ENCODE assay signal across 12 mouse cellular contexts in genomic region chr6:43292041-43292440, GRCm38 (mm10). TPM values are rescaled to one million over a fixed set of nuclear protein-coding genes. Genes with fewer than 3 reads are reported as not detected.
A peak's percentile ranks its signal among the peaks of the same experiment; 100 is the strongest.
DNase-seq lines count a peak whose midpoint lies in the region; ATAC-seq and TF ChIP-seq lines count a peak whose summit lies in the region.
"Had no signal": no experiment of that assay in that cellular context is flagged by ENCODE, and none has a peak within 500 bp of the region (broad histone marks: within the 10 kb centered on the region; RNA-seq: fewer than 3 reads in every experiment).

No protein-coding gene starts in this region.

- DNase-seq in lung, embryonic 14.5 days: peak; percentile 14
- no peak for DNase-seq in lung, postnatal 4 days
- no peak for DNase-seq in forebrain, postnatal 0 days
- no peak for DNase-seq in hindbrain, embryonic 14.5 days (ENCODE audit: low spot score)
- DNase-seq: gastrocnemius, postnatal 36 days had no signal

- peaks cover 30% of the 10 kb centered on the region for H3K36me3 ChIP-seq in lung, embryonic 14.5 days (ENCODE audit: insufficient read depth)
- peaks cover 29% of the 10 kb centered on the region for H3K36me3 ChIP-seq in kidney, embryonic 16.5 days (ENCODE audit: insufficient read depth, low read length)
- H3K36me3 ChIP-seq in stomach, embryonic 16.5 days (ENCODE audit: control insufficient read depth, insufficient read depth, low read length): peaks cover 13% of the 10 kb centered on the region
- no peaks in the 10 kb centered on the region for H3K36me3 ChIP-seq in forebrain, postnatal 0 days (ENCODE audit: insufficient read depth)
- H3K36me3 ChIP-seq in hindbrain, embryonic 14.5 days (replicated peaks; ENCODE audit: control insufficient read depth, insufficient read depth): no peaks in the 10 kb centered on the region

- H3K4me1 ChIP-seq in lung, embryonic 14.5 days (ENCODE audit: insufficient read depth): peaks cover 14% of the 10 kb centered on the region
- H3K4me1 ChIP-seq in embryonic fibroblast, embryonic 13.5 days (ENCODE audit: control insufficient read depth, insufficient read depth, low read length): peaks cover 25% of the 10 kb centered on the region
- H3K4me1 ChIP-seq in kidney, embryonic 16.5 days (ENCODE audit: insufficient read depth, low read length): peaks cover 15% of the 10 kb centered on the region
- H3K4me1 ChIP-seq in stomach, embryonic 16.5 days (ENCODE audit: control insufficient read depth, insufficient read depth, low read length): peaks cover 15% of the 10 kb centered on the region
- H3K4me1 ChIP-seq in forebrain, postnatal 0 days (ENCODE audit: insufficient read depth): no peaks in the 10 kb centered on the region
- H3K4me1 ChIP-seq in hindbrain, embryonic 14.5 days (replicated peaks; ENCODE audit: control insufficient read depth, insufficient read depth, low read length): 0 out of 2 replicates have a peak, but pooled peaks cover 4% of the 10 kb centered on the region
- H3K4me1 ChIP-seq: hindbrain, embryonic 10.5 days had no signal

- no peak overlapping the region for H3K4me3 ChIP-seq in lung, embryonic 14.5 days (ENCODE audit: low read depth, low read length)
- H3K4me3 ChIP-seq in embryonic fibroblast, embryonic 13.5 days (ENCODE audit: insufficient read depth, low read length): no peak overlapping the region
- no peak overlapping the region for H3K4me3 ChIP-seq in kidney, embryonic 16.5 days (ENCODE audit: low read length)
- H3K4me3 ChIP-seq in stomach, embryonic 16.5 days (replicated peaks; ENCODE audit: low read length): no peak overlapping the region
- no peak overlapping the region for H3K4me3 ChIP-seq in forebrain, postnatal 0 days (ENCODE audit: low read depth, low read length)
- H3K4me3 ChIP-seq in hindbrain, embryonic 14.5 days (replicated peaks; ENCODE audit: low read length): no peak overlapping the region
- H3K4me3 ChIP-seq: hindbrain, embryonic 10.5 days had no signal

- no peak for TF ChIP-seq CTCF in lung, embryonic 14.5 days (IDR thresholded peaks at IDR 0.05; ENCODE audit: low read depth)
- TF ChIP-seq CTCF in embryonic fibroblast, embryonic 13.5 days (IDR thresholded peaks at IDR 0.05; ENCODE audit: borderline replicate concordance, insufficient read depth, low read length): no peak
- TF ChIP-seq CTCF in forebrain, postnatal 0 days (IDR thresholded peaks at IDR 0.05; ENCODE audit: low read depth): no peak

- no peaks in the 10 kb centered on the region for H3K9me3 ChIP-seq in lung, embryonic 14.5 days (ENCODE audit: low read depth, low read length)
- H3K9me3 ChIP-seq in kidney, embryonic 16.5 days (ENCODE audit: low read length): no peaks in the 10 kb centered on the region
- no peaks in the 10 kb centered on the region for H3K9me3 ChIP-seq in stomach, embryonic 16.5 days (replicated peaks; ENCODE audit: control insufficient read depth, low read length)
- no peaks in the 10 kb centered on the region for H3K9me3 ChIP-seq in forebrain, postnatal 0 days (ENCODE audit: low read length)
- no peaks in the 10 kb centered on the region for H3K9me3 ChIP-seq in hindbrain, embryonic 14.5 days (ENCODE audit: control insufficient read depth, low read length)
- H3K9me3 ChIP-seq: hindbrain, embryonic 10.5 days had no signal

- peak overlapping the region; percentile 79; the same call in 1 of the 2 replicates for H3K27ac ChIP-seq in lung, embryonic 14.5 days (ENCODE audit: low read depth)
- peak overlapping the region; percentile 72 for H3K27ac ChIP-seq in embryonic fibroblast, embryonic 13.5 days (ENCODE audit: insufficient read depth, low read length)
- peak overlapping the region; percentile 41; the same call in 1 of the 2 replicates for H3K27ac ChIP-seq in kidney, embryonic 16.5 days (ENCODE audit: low read length)
- H3K27ac ChIP-seq in stomach, embryonic 16.5 days (ENCODE audit: low read length): peak overlapping the region; percentile 54; the same call in 1 of the 2 replicates
- no peak overlapping the region for H3K27ac ChIP-seq in forebrain, postnatal 0 days (ENCODE audit: low read depth, low read length)
- no peak overlapping the region for H3K27ac ChIP-seq in hindbrain, embryonic 14.5 days
- H3K27ac ChIP-seq: hindbrain, embryonic 10.5 days; liver, embryonic 14.5 days had no signal

- no peaks in the 10 kb centered on the region for H3K27me3 ChIP-seq in lung, embryonic 14.5 days (ENCODE audit: insufficient read depth, low read length)
- no peaks in the 10 kb centered on the region for H3K27me3 ChIP-seq in kidney, embryonic 16.5 days (ENCODE audit: insufficient read depth, low read length)
- H3K27me3 ChIP-seq in stomach, embryonic 16.5 days (ENCODE audit: control insufficient read depth, insufficient read depth, low read length): no peaks in the 10 kb centered on the region
- no peaks in the 10 kb centered on the region for H3K27me3 ChIP-seq in forebrain, postnatal 0 days (ENCODE audit: insufficient read depth, low read length)
- no peaks in the 10 kb centered on the region for H3K27me3 ChIP-seq in hindbrain, embryonic 14.5 days (ENCODE audit: control insufficient read depth, insufficient read depth, low read length)

- no peak overlapping the region for H3K9ac ChIP-seq in lung, embryonic 14.5 days
- H3K9ac ChIP-seq in kidney, embryonic 16.5 days (replicated peaks; ENCODE audit: low read length): no peak overlapping the region
- H3K9ac ChIP-seq in stomach, embryonic 16.5 days (ENCODE audit: low read length): no peak overlapping the region
- no peak overlapping the region for H3K9ac ChIP-seq in forebrain, postnatal 0 days
- no peak overlapping the region for H3K9ac ChIP-seq in hindbrain, embryonic 14.5 days
- H3K9ac ChIP-seq: liver, embryonic 14.5 days had no signal

- WGBS in lung, embryonic 14.5 days: 40% methylated on average over 3 of the region's 3 CpGs
- WGBS in kidney, embryonic 16.5 days: 77% methylated on average over 3 of the region's 3 CpGs
- WGBS in stomach, embryonic 16.5 days: 49% methylated on average over 3 of the region's 3 CpGs
- 82% methylated on average over 3 of the region's 3 CpGs for WGBS in forebrain, postnatal 0 days
- 86% methylated on average over 3 of the region's 3 CpGs for WGBS in hindbrain, embryonic 14.5 days

- ATAC-seq in lung, embryonic 14.5 days (ENCODE audit: insufficient read depth): no peak
- no peak for ATAC-seq in kidney, embryonic 16.5 days (ENCODE audit: low FRiP score, low TSS enrichment)
- peak; percentile 46; the same call in 1 of the 2 replicates for ATAC-seq in stomach, embryonic 16.5 days (ENCODE audit: insufficient read depth, low FRiP score)
- no peak for ATAC-seq in forebrain, postnatal 0 days
- ATAC-seq in hindbrain, embryonic 14.5 days (ENCODE audit: low FRiP score): no peak

- no peak overlapping the region for H3K4me2 ChIP-seq in lung, embryonic 14.5 days
- no peak overlapping the region for H3K4me2 ChIP-seq in kidney, embryonic 16.5 days (replicated peaks; ENCODE audit: low read depth, low read length)
- H3K4me2 ChIP-seq in stomach, embryonic 16.5 days (ENCODE audit: low read depth, low read length): no peak overlapping the region
- no peak overlapping the region for H3K4me2 ChIP-seq in forebrain, postnatal 0 days (ENCODE audit: low read depth)
- no peak overlapping the region for H3K4me2 ChIP-seq in hindbrain, embryonic 14.5 days (replicated peaks)

- no peak for TF ChIP-seq POLR2A in embryonic fibroblast, embryonic 13.5 days (IDR thresholded peaks at IDR 0.05; ENCODE audit: low read depth, low read length)

RNA-seq across cellular contexts. Expression of gene Nobox, which starts 17.3 kb away (rescaled TPM):
- 0.29 and 0.45 TPM in 2 replicates for polyA plus RNA-seq in lung, embryonic 14.5 days (2014; fragmentation: Nextera tagmentation; extraction: Ambion mirVana)
- not detected in 2 replicates for polyA plus RNA-seq in embryonic fibroblast, embryonic 13.5 days (2011; ENCODE audit: insufficient read length, low read depth, missing spikeins)
- 0.19 TPM in 1 of 2 replicates, not detected in the other for polyA plus RNA-seq in kidney, embryonic 16.5 days (2015; fragmentation: Nextera tagmentation; extraction: Ambion mirVana)
- not detected in 2 replicates for polyA plus RNA-seq in stomach, embryonic 16.5 days (2015; fragmentation: Nextera tagmentation; extraction: Ambion mirVana)
- total RNA-seq in forebrain, postnatal 0 days (2014; rRNA removed): not detected in 2 replicates
- polyA plus RNA-seq in forebrain, postnatal 0 days (2015; fragmentation: Nextera tagmentation; extraction: Ambion mirVana): 0.12 TPM in 1 of 2 replicates, not detected in the other
- not detected in 2 replicates for polyA plus RNA-seq in hindbrain, embryonic 14.5 days (2014; fragmentation: Nextera tagmentation; extraction: Ambion mirVana)
- total RNA-seq: gastrocnemius, postnatal 36 days; layer of hippocampus, postnatal 10 days had no signal
- polyA plus RNA-seq: forebrain, embryonic 11.5 days; hindbrain, embryonic 10.5 days had no signal

RNA-seq across cellular contexts. Expression of gene Arhgef5, which starts 26.7 kb away (rescaled TPM):
- 20.3 and 21.2 TPM in 2 replicates for polyA plus RNA-seq in lung, embryonic 14.5 days (2014; fragmentation: Nextera tagmentation; extraction: Ambion mirVana)
- 28.5 and 43.2 TPM in 2 replicates for polyA plus RNA-seq in embryonic fibroblast, embryonic 13.5 days (2011; ENCODE audit: insufficient read length, low read depth, missing spikeins)
- 17.0 and 19.2 TPM in 2 replicates for polyA plus RNA-seq in kidney, embryonic 16.5 days (2015; fragmentation: Nextera tagmentation; extraction: Ambion mirVana)
- polyA plus RNA-seq in stomach, embryonic 16.5 days (2015; fragmentation: Nextera tagmentation; extraction: Ambion mirVana): 21.0 and 23.5 TPM in 2 replicates
- total RNA-seq in forebrain, postnatal 0 days (2014; rRNA removed): 2.3 and 3.3 TPM in 2 replicates
- polyA plus RNA-seq in forebrain, postnatal 0 days (2015; fragmentation: Nextera tagmentation; extraction: Ambion mirVana): 1.3 and 1.6 TPM in 2 replicates
- 2.0 and 2.6 TPM in 2 replicates for polyA plus RNA-seq in hindbrain, embryonic 14.5 days (2014; fragmentation: Nextera tagmentation; extraction: Ambion mirVana)

Comparison
In these comparisons a context has a peak if more than half of its experiments do, and no peak if none do; other contexts are left out.
1. H3K27ac ChIP-seq: peak in lung, embryonic 14.5 days (single experiment), embryonic fibroblast, embryonic 13.5 days (single experiment), kidney, embryonic 16.5 days (single experiment) and stomach, embryonic 16.5 days (single experiment); none in forebrain, postnatal 0 days (single experiment) and hindbrain, embryonic 14.5 days (single experiment).